Mouse (Mus musculus): ENCODE measurements at regions not wholly inside any gene's neighbourhood (a gene's known extent, or its start where the extent isn't known, plus 50 kb on each side); places are given as distances from the start of the nearest gene placed in this dataset.
A peak's percentile ranks its signal among the peaks of the same experiment; 100 is the strongest.

- no peak overlapping the region for H3K9ac ChIP-seq (ENCODE audit: insufficient read depth, low read depth)
- H3K4me2 ChIP-seq (ENCODE audit: insufficient read depth, low read depth, poor library complexity, severe bottlenecking): no peak overlapping the region
- no peaks in the 10 kb centered on the region for H3K36me3 ChIP-seq (replicated peaks in 1 of 2; ENCODE audit: control insufficient read depth in 1 of 2, insufficient read depth in 1 of 2, low read length in 1 of 2)
- no peaks in the 10 kb centered on the region for H3K9me3 ChIP-seq (replicated peaks; ENCODE audit: low read length)
- peak; percentile 51 for DNase-seq (ENCODE audit: extremely low read depth)
- H3K4me1 ChIP-seq (ENCODE audit: control insufficient read depth in 1 of 2, insufficient read depth in 2 of 2): peaks cover 0 to 9% of the 10 kb centered on the region in 2 experiments; a peak in 1 of 4 replicates
- no peaks in the 10 kb centered on the region for H3K27me3 ChIP-seq (replicated peaks)
- in situ Hi-C loops (cut with MboI; ENCODE audit: low pct_ligation_motif_present, low pct_unique_long_range_greater_than_20kb, low sequenced_read_pairs) (no loop called here), dilution Hi-C loops (cut with MboI; ENCODE audit: extremely low pct_ligation_motif_present, extremely low pct_unique_long_range_greater_than_20kb, low sequenced_read_pairs) (no loop called here)
- TF ChIP-seq KAT2A (IDR thresholded peaks at IDR 0.05; ENCODE audit: insufficient replicate concordance, low read length) (no peak), RCOR1 (conservative IDR thresholded peaks at IDR 0.05; ENCODE audit: low read depth, low read length) (no peak), ZMIZ1 (IDR thresholded peaks at IDR 0.05; ENCODE audit: low read depth, low read length) (no peak), RAD21 (IDR thresholded peaks at IDR 0.05; ENCODE audit: low read depth, low read length) (peak; percentile 64), JUN (IDR thresholded peaks at IDR 0.05; ENCODE audit: insufficient read depth, low read depth, low read length) (no peak), USF1 (IDR thresholded peaks at IDR 0.05; ENCODE audit: low read depth, low read length) (no peak), CHD1 (IDR thresholded peaks at IDR 0.05; ENCODE audit: low read depth, low read length) (no peak), ZC3H11A (IDR thresholded peaks at IDR 0.05; ENCODE audit: low read depth, low read length) (no peak), IRF4 (IDR thresholded peaks at IDR 0.05; ENCODE audit: low read depth, low read length) (no peak), ETS1 (conservative IDR thresholded peaks at IDR 0.05; ENCODE audit: low read depth, low read length) (no peak), JUND (conservative IDR thresholded peaks at IDR 0.05; ENCODE audit: low read depth, low read length) (no peak), NELFE (IDR thresholded peaks at IDR 0.05; ENCODE audit: low read depth, low read length) (no peak), ZKSCAN1 (IDR thresholded peaks at IDR 0.05; ENCODE audit: borderline replicate concordance, low read depth, low read length) (no peak), SMC3 (IDR thresholded peaks at IDR 0.05; ENCODE audit: low read depth, low read length) (peak; percentile 49), CTCF (conservative IDR thresholded peaks at IDR 0.05 in 1 of 2, IDR thresholded peaks at IDR 0.05 in 1 of 2; ENCODE audit: low read depth in 2 of 2, low read length in 2 of 2) (peak in 1 of 2 experiments; percentile 65; a peak in 2 of 4 replicates), NRF1 (IDR thresholded peaks at IDR 0.05; ENCODE audit: low read depth, low read length) (no peak), CHD2 (IDR thresholded peaks at IDR 0.05; ENCODE audit: low read length) (no peak), MYC (IDR thresholded peaks at IDR 0.05; ENCODE audit: low read depth, low read length) (no peak), MEF2A (IDR thresholded peaks at IDR 0.05; ENCODE audit: borderline replicate concordance, low read depth, low read length) (no peak), USF2 (conservative IDR thresholded peaks at IDR 0.05; ENCODE audit: low read depth, low read length) (no peak), E2F4 (IDR thresholded peaks at IDR 0.05; ENCODE audit: insufficient replicate concordance, low read depth, low read length) (no peak)
- no peak overlapping the region for H3K27ac ChIP-seq (ENCODE audit: insufficient read depth, low read depth)
- no peaks in the 10 kb centered on the region for H3K79me2 ChIP-seq (replicated peaks; ENCODE audit: control insufficient read depth, extremely low read depth, insufficient read depth, poor library complexity, severe bottlenecking)
- no peak overlapping the region for H3K4me3 ChIP-seq (replicated peaks in 1 of 3; ENCODE audit: low read depth in 2 of 3, low read length in 2 of 3, poor library complexity in 1 of 3)
Observed at GRCm38 (mm10) chr3:149594470-149594869, 604.1 kb upstream of the Adgrl2 start.

- Histone ChIP-seq H3K9me3 (replicated peaks; ENCODE audit: low read length) (no peaks in the 10 kb centered on the region), H3K36me3 (replicated peaks in 1 of 2; ENCODE audit: control insufficient read depth in 1 of 2, insufficient read depth in 1 of 2, low read length in 1 of 2) (no peaks in the 10 kb centered on the region), H3K27ac (ENCODE audit: insufficient read depth, low read depth) (no peak overlapping the region), H3K4me1 (ENCODE audit: control insufficient read depth in 1 of 2, insufficient read depth in 2 of 2) (no peaks in the 10 kb centered on the region), H3K79me2 (replicated peaks; ENCODE audit: control insufficient read depth, extremely low read depth, insufficient read depth, poor library complexity, severe bottlenecking) (no peaks in the 10 kb centered on the region), H3K27me3 (replicated peaks) (no peaks in the 10 kb centered on the region), H3K4me2 (ENCODE audit: insufficient read depth, low read depth, poor library complexity, severe bottlenecking) (no peak overlapping the region), H3K4me3 (replicated peaks in 1 of 3; ENCODE audit: low read depth in 2 of 3, low read length in 2 of 3, poor library complexity in 1 of 3) (no peak overlapping the region), H3K9ac (ENCODE audit: insufficient read depth, low read depth) (no peak overlapping the region)
- in situ Hi-C loops (cut with MboI; ENCODE audit: low pct_ligation_motif_present, low pct_unique_long_range_greater_than_20kb, low sequenced_read_pairs) (no loop called here), dilution Hi-C loops (cut with MboI; ENCODE audit: extremely low pct_ligation_motif_present, extremely low pct_unique_long_range_greater_than_20kb, low sequenced_read_pairs) (no loop called here)
- no peak for DNase-seq (ENCODE audit: extremely low read depth)
- TF ChIP-seq NELFE (IDR thresholded peaks at IDR 0.05; ENCODE audit: low read depth, low read length) (no peak), ETS1 (conservative IDR thresholded peaks at IDR 0.05; ENCODE audit: low read depth, low read length) (no peak), EP300 (IDR thresholded peaks at IDR 0.05; ENCODE audit: low read length) (no peak), CTCF (conservative IDR thresholded peaks at IDR 0.05 in 1 of 2, IDR thresholded peaks at IDR 0.05 in 1 of 2; ENCODE audit: low read depth in 2 of 2, low read length in 2 of 2) (no peak), SMC3 (IDR thresholded peaks at IDR 0.05; ENCODE audit: low read depth, low read length) (no peak), CHD1 (IDR thresholded peaks at IDR 0.05; ENCODE audit: low read depth, low read length) (no peak), TCF12 (IDR thresholded peaks at IDR 0.05; ENCODE audit: low read depth, low read length) (no peak), ZMIZ1 (IDR thresholded peaks at IDR 0.05; ENCODE audit: low read depth, low read length) (no peak)
Observed at GRCm38 (mm10) chr3:149585769-149586168, 595.4 kb upstream of the Adgrl2 start.
